Mouse (Mus musculus) right cerebral cortex, postnatal 36 days (tissue): ENCODE measurements around the gene Ret.
A peak's percentile ranks its signal among the peaks of the same experiment; 100 is the strongest.

Experiments
- DNase-seq, 2 experiments: peaks; one replicate each; pipeline ENCODE4 v3.0.0; 2022; ENCODE audit warnings: low spot score in 2 of 2, mixed read lengths in 1 of 2

Ret gene

GRCm38 (mm10) chr6:118197440-118197975 is at the start of gene Ret:
Gene Ret (minus strand): TSS chr6:118197718.
- no peak for DNase-seq

GRCm38 (mm10) chr6:118247161-118247560 is 49.6 kb upstream of the Ret start:
- DNase-seq, result no peak

GRCm38 (mm10) chr6:118244106-118244505 is 46.6 kb upstream of the Ret start:
- no peak for DNase-seq

GRCm38 (mm10) chr6:118242941-118243340 is 45.4 kb upstream of the Ret start:
- DNase-seq, result no peak

- peak; percentile 11 to 24 for DNase-seq
These were observed 28.6 kb upstream of the Ret start for GRCm38 (mm10) chr6:118226072-118226471.

- DNase-seq, result no peak
These were observed 25.0 kb upstream of the Ret start for GRCm38 (mm10) chr6:118222471-118222870.

- no peak for DNase-seq
These were observed 18.2 kb upstream of the Ret start for GRCm38 (mm10) chr6:118215676-118216075.

- no peak for DNase-seq
These were observed 10.8 kb upstream of the Ret start for GRCm38 (mm10) chr6:118208326-118208725.

- no peak for DNase-seq
These were observed 8.9 kb upstream of the Ret start for GRCm38 (mm10) chr6:118206386-118206785.

- DNase-seq, result no peak
These were observed 7.8 kb upstream of the Ret start for GRCm38 (mm10) chr6:118205176-118205890.

- DNase-seq, result no peak
These were observed 6.6 kb upstream of the Ret start for GRCm38 (mm10) chr6:118204112-118204511.

GRCm38 (mm10) chr6:118196751-118197439 is 623 bp downstream of the Ret start:
- peak in 1 of 2 experiments; percentile 5 for DNase-seq

- peak in 1 of 2 experiments; percentile 23 for DNase-seq
These were observed 2.4 kb downstream of the Ret start for GRCm38 (mm10) chr6:118195108-118195507.

- no peak for DNase-seq
These were observed 4.6 kb downstream of the Ret start for GRCm38 (mm10) chr6:118192882-118193281.

GRCm38 (mm10) chr6:118192199-118192598 is 5.3 kb downstream of the Ret start:
- DNase-seq, result no peak

GRCm38 (mm10) chr6:118189764-118190163 is 7.8 kb downstream of the Ret start:
- DNase-seq, result no peak

- no peak for DNase-seq
These were observed 8.9 kb downstream of the Ret start for GRCm38 (mm10) chr6:118188599-118188998.

GRCm38 (mm10) chr6:118187285-118187641 is 10.3 kb downstream of the Ret start:
- DNase-seq, result no peak

- DNase-seq, result no peak
These were observed 10.8 kb downstream of the Ret start for GRCm38 (mm10) chr6:118186620-118187284.

- DNase-seq, result no peak
These were observed 13.4 kb downstream of the Ret start for GRCm38 (mm10) chr6:118184126-118184525.

GRCm38 (mm10) chr6:118180085-118180423 is 17.5 kb downstream of the Ret start:
- no peak for DNase-seq

- peak; percentile 43 to 57 for DNase-seq
These were observed 18.0 kb downstream of the Ret start for GRCm38 (mm10) chr6:118179316-118180084.
